Mouse (Mus musculus): ENCODE measurements around the gene Gm5868. TPM values are rescaled to one million over a fixed set of nuclear protein-coding genes. Genes with fewer than 3 reads are reported as not detected.

The Gm5868 gene
- polyA plus RNA-seq, 1 experiment = not detected

DNA sequence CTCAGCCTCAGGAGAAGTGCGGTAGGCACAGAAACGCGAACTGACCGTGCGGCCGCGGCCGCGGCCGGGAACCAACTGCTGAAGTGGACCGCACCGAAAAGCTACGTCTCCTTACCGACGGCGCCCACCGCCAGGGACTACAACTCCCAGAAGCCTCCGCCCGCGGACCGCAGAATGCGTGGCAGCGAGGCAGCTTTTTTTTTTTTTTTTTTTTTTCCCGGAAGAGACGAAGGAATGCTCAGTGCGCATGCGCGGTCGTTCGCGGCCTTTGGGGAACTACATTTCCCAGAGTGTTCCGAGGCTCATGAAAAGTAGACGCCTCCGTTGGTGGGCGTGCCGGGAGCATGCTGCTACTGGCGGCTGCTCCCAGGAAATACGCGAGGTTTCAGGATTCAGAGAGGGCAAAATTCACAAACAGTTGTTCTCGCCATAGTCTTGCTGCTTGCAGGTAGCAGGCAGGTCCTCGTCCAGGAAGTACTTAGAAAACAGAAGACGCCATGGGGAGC, 27.8 kb downstream of the Gm5868 start, which contains the start of gene Nfxl1:
Gene Nfxl1 (minus strand): TSS at position 141 of the 506 bp plus-strand sequence.
- peak; percentile 73; the same call in 1 of the 2 replicates for TF ChIP-seq POLR2A (IDR thresholded peaks at IDR 0.05; ENCODE audit: borderline replicate concordance, control insufficient read depth, low read depth, low read length)
- no peak for TF ChIP-seq CTCF (IDR thresholded peaks at IDR 0.05; ENCODE audit: control insufficient read depth, insufficient read depth, low read length)
- Histone ChIP-seq H3K27ac (ENCODE audit: control insufficient read depth, insufficient read depth, low read depth, low read length, poor library complexity) (peak within 1 kb of the TSS; percentile 25; the same call in 1 of the 2 replicates), H3K4me1 (ENCODE audit: control insufficient read depth, insufficient read depth, low read length) (no peaks in the 10 kb centered on the region), H3K4me3 (replicated peaks; ENCODE audit: control insufficient read depth, low read depth, low read length) (peak within 1 kb of the TSS; percentile 82)
- under 1% methylated on average over 42 of the region's 42 CpGs for WGBS

DNA sequence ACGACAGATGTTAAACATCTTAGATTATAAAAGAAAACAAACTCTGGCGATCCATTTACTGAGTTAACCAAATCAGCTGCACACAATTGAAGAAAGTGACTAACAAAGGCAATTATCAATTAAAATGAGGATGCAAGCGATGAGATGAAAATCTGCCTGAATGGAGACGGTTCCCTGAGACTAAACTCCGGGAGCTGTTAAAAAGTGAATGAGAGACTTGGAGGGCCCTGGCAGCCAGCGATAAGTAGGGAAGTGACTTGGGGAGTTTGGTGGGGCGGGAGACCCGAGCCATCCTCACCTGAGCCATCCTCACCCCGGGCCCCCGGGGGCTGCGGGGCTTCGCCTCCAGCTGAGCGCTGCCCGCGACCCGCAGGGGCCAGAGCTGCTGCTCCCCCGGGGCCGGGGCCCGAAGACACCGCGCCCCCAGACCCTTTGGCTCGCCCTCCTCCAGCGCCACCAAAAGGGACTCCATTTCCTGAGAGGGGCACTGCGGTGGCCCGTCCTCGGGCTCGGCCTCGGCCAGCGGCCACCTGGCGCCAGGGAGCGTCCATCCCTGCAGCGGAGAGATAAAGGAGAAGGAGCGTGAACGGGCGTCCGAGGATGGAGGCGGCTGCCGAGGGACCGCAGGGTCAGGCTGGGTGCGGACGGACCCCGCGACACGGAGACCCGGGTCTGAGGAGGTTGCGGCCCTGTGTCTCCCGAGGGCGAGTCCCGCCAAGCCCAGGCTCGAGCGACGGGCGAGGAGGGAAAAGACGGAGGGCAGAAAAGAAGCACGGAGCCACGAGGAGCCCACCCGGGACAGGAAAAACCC, 28.4 kb downstream of the Gm5868 start:
- 3% methylated on average over 57 of the region's 57 CpGs for WGBS
- Histone ChIP-seq H3K27ac (ENCODE audit: control insufficient read depth, insufficient read depth, low read depth, low read length, poor library complexity) (peak overlapping the region; percentile 25; the same call in 1 of the 2 replicates), H3K4me1 (ENCODE audit: control insufficient read depth, insufficient read depth, low read length) (no peaks in the 10 kb centered on the region; the same call in 1 of the 2 replicates), H3K4me3 (replicated peaks; ENCODE audit: control insufficient read depth, low read depth, low read length) (peak overlapping the region; percentile 82)
- TF ChIP-seq POLR2A (IDR thresholded peaks at IDR 0.05; ENCODE audit: borderline replicate concordance, control insufficient read depth, low read depth, low read length) (no peak), CTCF (IDR thresholded peaks at IDR 0.05; ENCODE audit: control insufficient read depth, insufficient read depth, low read length) (no peak)

DNA sequence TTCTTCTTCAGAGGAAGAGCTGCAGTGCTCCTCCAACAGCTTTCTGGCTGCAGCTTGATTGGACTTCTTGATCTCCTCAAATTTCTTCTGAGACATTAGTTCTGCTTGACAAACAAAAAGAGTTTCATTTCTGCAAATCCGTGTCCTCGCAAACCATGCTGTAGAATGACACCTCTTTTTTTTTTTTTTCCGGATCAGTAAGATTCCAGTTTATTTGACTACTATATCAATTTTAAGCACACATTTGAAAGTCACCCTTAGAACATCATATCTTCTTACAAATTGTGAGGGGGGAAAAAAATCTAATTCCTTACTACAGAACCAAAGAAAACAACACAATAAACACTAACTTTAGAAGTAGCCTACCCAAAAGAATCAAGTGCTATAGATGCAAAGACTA, 31.1 kb downstream of the Gm5868 start:
- WGBS = 71% methylated on average over 3 of the region's 3 CpGs
- H3K27ac ChIP-seq (ENCODE audit: control insufficient read depth, insufficient read depth, low read depth, low read length, poor library complexity) = no peak overlapping the region

DNA sequence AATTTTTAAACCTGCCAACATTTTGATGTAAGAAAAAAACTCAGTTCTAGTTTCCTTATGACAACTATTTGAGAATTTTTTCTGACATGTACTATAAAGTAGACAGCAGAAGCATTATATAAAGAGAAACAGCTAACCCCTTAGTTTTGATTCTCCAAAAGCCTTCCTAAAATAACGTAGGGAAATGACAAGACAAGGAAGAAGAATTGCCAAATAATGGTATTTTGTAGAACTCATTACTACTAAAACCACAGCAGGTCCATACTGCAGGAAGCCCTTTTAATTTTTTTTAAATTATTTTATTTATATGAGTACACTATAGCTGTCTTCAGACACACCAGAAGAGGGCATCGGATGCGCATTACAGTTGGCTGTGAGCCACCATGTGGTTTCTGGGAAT, 36.1 kb downstream of the Gm5868 start:
- Histone ChIP-seq H3K4me1 (ENCODE audit: control insufficient read depth, insufficient read depth, low read length) (peaks cover 2% of the 10 kb centered on the region; the same call in 1 of the 2 replicates), H3K4me3 (replicated peaks; ENCODE audit: control insufficient read depth, low read depth, low read length) (no peak overlapping the region), H3K27ac (ENCODE audit: control insufficient read depth, insufficient read depth, low read depth, low read length, poor library complexity) (no peak overlapping the region)
- no peak for TF ChIP-seq POLR2A (IDR thresholded peaks at IDR 0.05; ENCODE audit: borderline replicate concordance, control insufficient read depth, low read depth, low read length)
- 73% methylated on average over 3 of the region's 3 CpGs for WGBS

More for the DNA sequence above, 31.1 kb downstream of the Gm5868 start:
- no peak for TF ChIP-seq POLR2A (IDR thresholded peaks at IDR 0.05; ENCODE audit: borderline replicate concordance, control insufficient read depth, low read depth, low read length)
- Histone ChIP-seq H3K4me3 (replicated peaks; ENCODE audit: control insufficient read depth, low read depth, low read length) (no peak overlapping the region), H3K4me1 (ENCODE audit: control insufficient read depth, insufficient read depth, low read length) (peaks cover 2% of the 10 kb centered on the region; the same call in 1 of the 2 replicates)

Other genes with a start within 250 kb of the Gm5868 start
- gene Corin, start 83.1 kb downstream of the Gm5868 start, polyA plus RNA-seq (2011; ENCODE audit: insufficient read depth, insufficient read length, low replicate concordance, missing spikeins) = not detected in 2 replicates
- 7.6 and 11.6 TPM in 2 replicates for gene Nfxl1, start 27.9 kb downstream of the Gm5868 start, polyA plus RNA-seq (2011; ENCODE audit: insufficient read depth, insufficient read length, low replicate concordance, missing spikeins)
- gene Zar1, start 6.3 kb downstream of the Gm5868 start, polyA plus RNA-seq (2011; ENCODE audit: insufficient read depth, insufficient read length, low replicate concordance, missing spikeins) = not detected in 2 replicates
- 0.60 TPM in 1 of 2 replicates, not detected in the other for gene Cnga1, start 56.7 kb upstream of the Gm5868 start, polyA plus RNA-seq (2011; ENCODE audit: insufficient read depth, insufficient read length, low replicate concordance, missing spikeins)
- not detected in 2 replicates for gene Nipal1, start 60.2 kb upstream of the Gm5868 start, polyA plus RNA-seq (2011; ENCODE audit: insufficient read depth, insufficient read length, low replicate concordance, missing spikeins)
- gene Txk, start 165.2 kb upstream of the Gm5868 start, polyA plus RNA-seq (2011; ENCODE audit: insufficient read depth, insufficient read length, low replicate concordance, missing spikeins) = 2.5 and 4.7 TPM in 2 replicates

All from bone marrow, adult 2 months (tissue).